Mouse (Mus musculus) stomach, postnatal 0 days (tissue): ENCODE results near the gene Samhd1.

Experiments
- CTCF ChIP-seq: IDR thresholded peaks from 2 replicates; pipeline ENCODE4 v1.5.1; 2016; ENCODE audit warnings: antibody characterized with exemption, low read depth, mild to moderate bottlenecking, moderate library complexity
- EP300 ChIP-seq: optimal IDR thresholded peaks from 2 replicates; pipeline ENCODE3; 2016; ENCODE audit warnings: antibody characterized with exemption

GRCm38 (mm10) chr2:157054297-157054696 lies 80.8 kb downstream of the Samhd1 start:
- TF ChIP-seq CTCF (no peak), EP300 (no peak)
